Mouse (Mus musculus) ES-E14 (cell line): ENCODE results near the gene Ppil2.

Source experiments
- CHD2 ChIP-seq: IDR thresholded peaks from 2 replicates; pipeline ENCODE4 v1.6.1; 2014; ENCODE audit warnings: mild to moderate bottlenecking, low read depth, low read length, inconsistent platforms
- HCFC1 ChIP-seq: IDR thresholded peaks from 2 replicates; pipeline ENCODE4 v1.6.1; 2012; ENCODE audit warnings: low read length, inconsistent platforms, borderline replicate concordance; ENCODE audit not compliant: insufficient read depth
- MAFK ChIP-seq: IDR thresholded peaks from 2 replicates; pipeline ENCODE4 v1.6.1; 2014; ENCODE audit warnings: mild to moderate bottlenecking, low read depth, low read length, inconsistent platforms; ENCODE audit not compliant: insufficient read depth
- ZC3H11A ChIP-seq: IDR thresholded peaks from 2 replicates; pipeline ENCODE4 v1.6.1; 2012; ENCODE audit warnings: low read depth, mild to moderate bottlenecking, inconsistent platforms, low read length, borderline replicate concordance
- ZNF384 ChIP-seq: IDR thresholded peaks from 2 replicates; pipeline ENCODE4 v1.6.1; 2012; ENCODE audit warnings: low read depth, low read length, inconsistent platforms

DNA sequence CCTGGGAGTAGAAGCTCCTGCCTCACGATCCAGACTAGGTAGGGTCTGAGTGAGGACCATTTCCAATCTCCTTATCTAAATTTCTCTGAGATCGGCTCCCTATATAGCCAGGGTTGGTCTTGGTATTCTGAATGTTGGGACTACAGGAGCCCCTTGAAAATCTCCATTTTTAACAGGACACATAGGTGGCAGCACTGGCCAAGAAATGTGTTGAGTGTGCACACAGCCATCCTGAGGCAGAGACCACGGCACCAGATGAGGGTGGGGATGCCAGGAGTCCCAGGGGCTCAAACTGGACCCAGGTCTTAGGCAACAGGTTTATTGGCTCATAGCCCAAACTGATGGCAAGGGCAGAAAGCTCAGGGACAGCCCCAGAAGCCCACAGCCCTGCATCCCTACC, 22.7 kb downstream of the Ppil2 start:
- TF ChIP-seq HCFC1 (no peak), ZNF384 (no peak), ZC3H11A (no peak), MAFK (no peak), CHD2 (no peak)
